Mouse (Mus musculus) kidney, adult 2 months (tissue): Measurements from ENCODE around the gene Ppp2r3a.

Experiments
- CTCF ChIP-seq: fragments of 200-500 bp; conservative IDR thresholded peaks from 2 replicates; pipeline ENCODE4 v1.5.1; 2011; ENCODE audit warnings: low read depth, mild to moderate bottlenecking, control low read depth, low read length, moderate library complexity, mixed read lengths; ENCODE audit not compliant: insufficient read depth, insufficient read length
- POLR2A ChIP-seq: fragments of 200-500 bp; IDR thresholded peaks from one replicate; pipeline ENCODE4 v1.6.1; 2011; ENCODE audit warnings: low read depth, low read length, control low read depth

- TF ChIP-seq CTCF (no peak), POLR2A (no peak)
Observed at GRCm38 (mm10) chr9:101290876-101291275, 39.3 kb upstream of the Ppp2r3a start.
